Mouse (Mus musculus) liver, adult 2 months (tissue): ENCODE data around the gene Rasal1.

Experiments used
- CTCF ChIP-seq: fragments of 200-500 bp; IDR thresholded peaks from 2 replicates; pipeline ENCODE4 v1.5.1; 2011; ENCODE audit warnings: low read depth, low read length, control low read depth
- POLR2A ChIP-seq: fragments of 200-500 bp; IDR thresholded peaks from 2 replicates; pipeline ENCODE4 v1.6.1; 2011; ENCODE audit warnings: low read length, control low read depth; ENCODE audit not compliant: insufficient read depth; ENCODE audit errors: extremely low read depth

DNA sequence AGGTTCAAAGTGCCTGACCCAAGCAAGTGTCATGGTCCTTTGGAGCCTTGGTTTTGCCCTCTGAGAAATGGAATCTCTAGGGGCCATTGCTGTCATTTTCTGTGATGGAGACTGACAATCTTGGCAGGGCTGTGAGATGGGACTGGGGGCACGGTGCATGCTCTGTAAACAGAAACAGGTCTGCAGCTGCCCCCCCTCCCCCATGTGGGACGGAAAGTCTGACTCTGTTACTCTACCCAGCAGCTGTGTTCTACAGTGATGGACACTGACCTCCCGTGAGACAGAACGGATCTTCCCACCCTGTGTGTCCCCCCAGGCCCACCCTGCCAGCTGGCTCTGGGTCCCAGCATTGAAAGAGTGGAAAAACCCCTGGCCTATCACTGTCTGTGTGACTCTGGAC lies 41.8 kb downstream of the Rasal1 start:
- TF ChIP-seq CTCF: no peak
- TF ChIP-seq POLR2A: no peak
